Mouse (Mus musculus) kidney, postnatal 0 days (tissue): ENCODE data around the gene Rprd1b. TPM values are rescaled to one million over a fixed set of nuclear protein-coding genes. Genes with fewer than 3 reads are reported as not detected.
A peak's percentile ranks its signal among the peaks of the same experiment; 100 is the strongest.

Source experiments
- ATAC-seq: fragments of 200-750 bp; cut with Nextera tagmentation; replicated peaks from 2 replicates; pipeline ENCODE4 v1.8.0; 2017; ENCODE audit warnings: low read depth, moderate number of reproducible peaks, moderate TSS enrichment, moderate library complexity; ENCODE audit not compliant: low FRiP score
- DNase-seq: peaks from one replicate; pipeline ENCODE4 v3.0.0-alpha.2; 2016; ENCODE audit warnings: low spot score
- H3K27ac ChIP-seq: fragments of 300-500 bp; sonication (generic); 2 replicates; pipeline ENCODE4 v1.5.1; 2014; ENCODE audit warnings: mild to moderate bottlenecking
- H3K27me3 ChIP-seq: fragments of 300-500 bp; sonication (generic); 2 replicates; pipeline ENCODE4 v1.6.1; 2014; ENCODE audit warnings: low read length, mixed read lengths; ENCODE audit not compliant: insufficient read depth
- H3K36me3 ChIP-seq: fragments of 300-500 bp; sonication (generic); 2 replicates; pipeline ENCODE4 v1.6.1; 2014; ENCODE audit warnings: low read length, mixed read lengths; ENCODE audit not compliant: insufficient read depth
- H3K4me1 ChIP-seq: fragments of 300-500 bp; sonication (generic); replicated peaks from 2 replicates; pipeline ENCODE4 v1.6.1; 2014; ENCODE audit warnings: antibody characterized with exemption, low read length, mixed read lengths; ENCODE audit not compliant: insufficient read depth
- H3K4me2 ChIP-seq: fragments of 300-500 bp; sonication (generic); 2 replicates; pipeline ENCODE4 v1.6.1; 2014; ENCODE audit warnings: mild to moderate bottlenecking, low read length, moderate library complexity, mixed read lengths
- H3K4me3 ChIP-seq: fragments of 300-500 bp; sonication (generic); replicated peaks from 2 replicates; pipeline ENCODE4 v1.5.1; 2014; ENCODE audit warnings: low read depth, low read length
- H3K9ac ChIP-seq: fragments of 300-500 bp; sonication (generic); 2 replicates; pipeline ENCODE4 v1.6.1; 2014; ENCODE audit warnings: low read depth, low read length
- H3K9me3 ChIP-seq: fragments of 300-500 bp; sonication (generic); replicated peaks from 2 replicates; pipeline ENCODE4 v1.6.1; 2016; ENCODE audit warnings: low read length, inconsistent platforms, mixed read lengths
- CTCF ChIP-seq: IDR thresholded peaks from 2 replicates; pipeline ENCODE4 v1.5.1; 2016; ENCODE audit warnings: antibody characterized with exemption, low read depth, mild to moderate bottlenecking, moderate library complexity
- WGBS: fragments of 180-500 bp; shearing (Covaris S2); extraction: QIAGEN DNeasy Blood & Tissue Kit; methylation state at CpG from one replicate; pipeline ENCODE4 v1.1.7; 2014; 5-methylcytosine and 5-hydroxymethylcytosine counted together
- polyA plus RNA-seq: library from polyadenylated mRNA; unstranded; fragments of >200 nt; fragmentation: Nextera tagmentation; extraction: Ambion mirVana; gene quantifications from 2 replicates; pipeline ENCODE4 v1.2.1, GENCODE M21; 2015

Gene Rprd1b
- polyA plus RNA-seq, 1 experiment from 2014 or later: 29.6 TPM

GRCm38 (mm10) chr2:158063036-158063435 is 34.7 kb downstream of the Rprd1b start:
- WGBS: 84% methylated on average over 3 of the region's 3 CpGs
- ATAC-seq: no peak

GRCm38 (mm10) chr2:158064571-158065048 is 36.3 kb downstream of the Rprd1b start:
- H3K4me2 ChIP-seq: no peak overlapping the region

More at GRCm38 (mm10) chr2:158063036-158063435, 34.7 kb downstream of the Rprd1b start:
- Histone ChIP-seq H3K4me2 (no peak overlapping the region), H3K27ac (no peak overlapping the region), H3K4me3 (no peak overlapping the region), H3K9me3 (no peaks in the 10 kb centered on the region), H3K36me3 (peaks cover 46% of the 10 kb centered on the region), H3K4me1 (no peaks in the 10 kb centered on the region), H3K9ac (no peak overlapping the region), H3K27me3 (no peaks in the 10 kb centered on the region)
- no peak for TF ChIP-seq CTCF
- no peak for DNase-seq

GRCm38 (mm10) chr2:158065064-158065463 is 36.8 kb downstream of the Rprd1b start:
- ATAC-seq: no peak

More at GRCm38 (mm10) chr2:158064571-158065048, 36.3 kb downstream of the Rprd1b start:
- no peak overlapping the region for H3K9ac ChIP-seq
- H3K9me3 ChIP-seq: no peaks in the 10 kb centered on the region
- peaks cover 37% of the 10 kb centered on the region for H3K36me3 ChIP-seq
- 34% methylated on average over 3 of the region's 3 CpGs for WGBS
- H3K27ac ChIP-seq: no peak overlapping the region
- H3K27me3 ChIP-seq: no peaks in the 10 kb centered on the region
- peak; percentile 69 for TF ChIP-seq CTCF
- no peaks in the 10 kb centered on the region for H3K4me1 ChIP-seq
- H3K4me3 ChIP-seq: no peak overlapping the region
- ATAC-seq: no peak
- peak; percentile 83 for DNase-seq

GRCm38 (mm10) chr2:158066456-158066855 is 38.2 kb downstream of the Rprd1b start:
- Histone ChIP-seq H3K4me2 (no peak overlapping the region), H3K4me3 (no peak overlapping the region), H3K36me3 (peaks cover 27% of the 10 kb centered on the region), H3K4me1 (peaks cover 2% of the 10 kb centered on the region; the same call in 1 of the 2 replicates), H3K27ac (no peak overlapping the region), H3K27me3 (no peaks in the 10 kb centered on the region), H3K9ac (no peak overlapping the region), H3K9me3 (no peaks in the 10 kb centered on the region)
- no peak for TF ChIP-seq CTCF
- ATAC-seq (no peak), DNase-seq (peak; percentile 31)

More at GRCm38 (mm10) chr2:158065064-158065463, 36.8 kb downstream of the Rprd1b start:
- Histone ChIP-seq H3K4me1 (no peaks in the 10 kb centered on the region), H3K9me3 (no peaks in the 10 kb centered on the region), H3K4me3 (no peak overlapping the region), H3K36me3 (peaks cover 33% of the 10 kb centered on the region), H3K9ac (no peak overlapping the region), H3K27me3 (no peaks in the 10 kb centered on the region), H3K4me2 (no peak overlapping the region), H3K27ac (no peak overlapping the region)
- TF ChIP-seq CTCF: no peak
- 81% methylated on average over 5 of the region's 5 CpGs for WGBS
- no peak for DNase-seq

- no peak overlapping the region for H3K4me3 ChIP-seq
- no peaks in the 10 kb centered on the region for H3K27me3 ChIP-seq
- ATAC-seq: 0 out of 2 replicates have a peak, but pooled peaks have one; percentile 21
- peaks cover 26% of the 10 kb centered on the region for H3K36me3 ChIP-seq
- TF ChIP-seq CTCF: no peak
- no peak overlapping the region for H3K9ac ChIP-seq
- DNase-seq: no peak
- H3K4me2 ChIP-seq: no peak overlapping the region
- H3K27ac ChIP-seq: no peak overlapping the region
- no peaks in the 10 kb centered on the region for H3K9me3 ChIP-seq
- H3K4me1 ChIP-seq: peaks cover 5% of the 10 kb centered on the region; the same call in 1 of the 2 replicates
- WGBS: 91% methylated on average over 5 of the region's 5 CpGs
These were observed 39.0 kb downstream of the Rprd1b start for GRCm38 (mm10) chr2:158067260-158067824.

GRCm38 (mm10) chr2:158068444-158068971 is 40.2 kb downstream of the Rprd1b start:
- H3K9ac ChIP-seq: no peak overlapping the region
- peaks cover 5% of the 10 kb centered on the region; the same call in 1 of the 2 replicates for H3K4me1 ChIP-seq
- no peaks in the 10 kb centered on the region for H3K27me3 ChIP-seq
- no peak overlapping the region for H3K4me3 ChIP-seq
- DNase-seq (no peak), ATAC-seq (no peak)
- no peak overlapping the region for H3K27ac ChIP-seq
- H3K36me3 ChIP-seq: peaks cover 28% of the 10 kb centered on the region
- no peak for TF ChIP-seq CTCF
- no peaks in the 10 kb centered on the region for H3K9me3 ChIP-seq
- H3K4me2 ChIP-seq: no peak overlapping the region
